Mouse (Mus musculus): ENCODE data around the gene Icam2. TPM values are rescaled to one million over a fixed set of nuclear protein-coding genes. Genes with fewer than 3 reads are reported as not detected.
"Not testable (repeated sequence)": the region's sequence is repeated elsewhere in the genome, so short reads cannot be mapped to it uniquely, and the experiment has no call there.

Gene Icam2
- polyA plus RNA-seq, 1 experiment from 2014 or later, result 75.5 TPM

DNA sequence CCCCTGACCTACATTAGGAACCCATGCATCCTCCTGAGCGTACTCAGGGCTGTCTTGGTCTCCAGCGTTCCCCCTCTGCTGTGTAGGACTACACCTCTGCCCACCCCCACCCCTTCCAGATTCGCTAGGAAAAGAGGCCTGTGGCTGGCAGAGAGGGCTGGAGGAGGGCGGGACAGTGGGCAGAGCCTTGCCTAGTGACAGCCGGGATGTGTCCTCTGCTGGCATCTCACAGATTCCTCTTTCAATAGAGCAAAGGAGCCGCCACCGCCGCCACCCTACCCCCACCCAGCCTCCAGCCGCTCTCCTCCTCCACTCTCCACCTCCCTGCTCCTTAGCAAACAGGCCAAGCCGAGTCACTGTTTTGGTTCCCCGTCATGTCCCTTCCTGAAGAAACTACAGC is 23.2 kb downstream of the Icam2 start:
- peaks cover 12% of the 10 kb centered on the region for H3K4me1 ChIP-seq
- H3K4me3 ChIP-seq (replicated peaks), result no peak overlapping the region
- no peaks in the 10 kb centered on the region for H3K27me3 ChIP-seq
- H3K4me2 ChIP-seq, result peak overlapping the region; percentile 29
- 8% methylated on average over 11 of the region's 11 CpGs for WGBS
- H3K9me3 ChIP-seq (replicated peaks), result no peaks in the 10 kb centered on the region
- H3K9ac ChIP-seq, result no peak overlapping the region
- ATAC-seq (replicated peaks; ENCODE audit: low FRiP score), result peak; percentile 79
- H3K36me3 ChIP-seq, result no peaks in the 10 kb centered on the region
- H3K27ac ChIP-seq, result peak overlapping the region; percentile 50

DNA sequence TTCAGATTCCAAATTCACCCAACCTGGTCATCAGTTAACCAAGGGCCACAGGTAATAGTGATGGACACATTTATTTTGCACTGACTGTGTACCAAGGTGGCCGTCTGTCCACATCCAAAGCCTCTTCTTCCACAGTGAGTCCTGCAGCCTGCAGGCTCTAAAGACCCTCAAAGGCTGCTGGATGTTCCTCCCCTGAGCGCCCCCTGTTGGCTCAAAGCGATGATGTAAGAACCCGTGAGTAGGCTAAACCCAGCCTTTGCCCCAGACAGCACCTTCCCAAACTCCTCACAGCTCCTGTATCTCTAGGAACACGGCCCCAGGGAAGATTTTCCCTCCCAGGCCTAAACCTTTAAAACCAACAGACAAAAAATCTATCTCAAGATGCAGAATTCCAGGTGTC is 28.5 kb downstream of the Icam2 start:
- H3K27ac ChIP-seq, result no peak overlapping the region
- 0 out of 2 replicates have a peak, but pooled peaks cover 5% of the 10 kb centered on the region for H3K4me1 ChIP-seq
- no peaks in the 10 kb centered on the region for H3K36me3 ChIP-seq
- 25% methylated on average over 5 of the region's 5 CpGs for WGBS
- ATAC-seq (replicated peaks; ENCODE audit: low FRiP score), result no peak
- H3K4me3 ChIP-seq (replicated peaks), result no peak overlapping the region
- no peaks in the 10 kb centered on the region for H3K27me3 ChIP-seq
- H3K9ac ChIP-seq, result no peak overlapping the region
- H3K4me2 ChIP-seq, result no peak overlapping the region
- no peaks in the 10 kb centered on the region for H3K9me3 ChIP-seq (replicated peaks)

DNA sequence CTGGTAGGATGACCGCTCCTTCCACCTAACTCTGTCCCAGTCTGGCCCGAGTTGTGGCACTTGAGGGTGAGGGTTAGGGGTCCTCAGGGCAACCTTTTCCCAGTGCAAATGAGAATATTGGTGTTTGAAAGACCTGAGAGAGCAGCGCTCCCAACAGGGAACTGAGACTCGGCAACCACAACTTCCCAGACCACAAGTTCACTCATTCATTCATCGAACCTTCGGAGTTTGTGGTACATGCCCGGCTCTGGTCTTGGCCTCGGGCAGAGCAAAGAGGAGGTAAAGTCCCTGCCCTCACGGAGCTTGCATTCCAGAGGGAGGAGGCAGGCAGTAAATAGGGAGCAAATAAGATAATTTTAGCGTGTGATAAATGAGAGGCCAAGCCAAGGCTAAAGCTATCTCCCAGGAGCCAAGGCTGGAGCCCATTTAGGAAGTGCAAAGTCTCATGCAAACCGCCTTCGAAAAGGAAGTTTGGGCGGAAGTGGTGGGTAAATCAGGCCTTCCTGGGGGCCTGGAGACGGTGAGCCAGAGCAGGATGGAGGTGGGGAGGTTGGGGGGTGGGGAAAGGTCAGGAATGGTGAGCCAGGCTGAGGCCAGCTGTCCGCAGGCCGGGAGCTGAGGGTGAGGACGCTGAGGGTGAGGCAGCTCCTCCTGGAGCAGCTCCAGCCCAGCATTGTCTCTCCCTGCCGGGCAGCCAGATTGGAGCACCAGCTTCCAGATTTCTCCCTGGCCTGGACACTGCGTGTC is 32.3 kb downstream of the Icam2 start:
- no peak for ATAC-seq (replicated peaks; ENCODE audit: low FRiP score)
- no peak overlapping the region for H3K4me3 ChIP-seq (replicated peaks)
- H3K9me3 ChIP-seq (replicated peaks), result no peaks in the 10 kb centered on the region
- no peaks in the 10 kb centered on the region for H3K27me3 ChIP-seq
- no peak overlapping the region for H3K9ac ChIP-seq
- H3K4me2 ChIP-seq, result no peak overlapping the region
- peaks cover 18% of the 10 kb centered on the region for H3K4me1 ChIP-seq
- no peaks in the 10 kb centered on the region for H3K36me3 ChIP-seq
- no peak overlapping the region for H3K27ac ChIP-seq
- 57% methylated on average over 19 of the region's 19 CpGs for WGBS

DNA sequence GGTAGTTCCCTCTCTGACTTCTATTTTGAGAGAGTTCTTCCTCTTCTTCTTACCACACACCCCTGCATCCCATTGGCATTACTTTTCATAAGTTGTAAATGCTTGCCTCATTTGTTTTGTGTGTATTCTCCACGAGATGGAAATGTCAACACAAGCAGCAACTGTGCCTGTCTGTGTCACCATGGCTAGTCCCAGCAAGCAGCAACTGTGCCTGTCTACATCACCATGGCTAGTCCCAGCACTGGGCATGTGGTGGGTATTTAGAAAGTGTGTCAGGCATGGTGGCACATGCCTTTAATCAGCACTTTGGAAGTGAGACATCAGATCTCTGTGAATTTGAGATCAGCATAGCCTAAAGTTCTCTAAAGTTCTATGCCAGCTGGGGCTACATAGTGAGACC is 33.7 kb downstream of the Icam2 start:
- Histone ChIP-seq H3K4me3 (replicated peaks) (no peak overlapping the region), H3K4me1 (peaks cover 18% of the 10 kb centered on the region), H3K27me3 (no peaks in the 10 kb centered on the region), H3K9me3 (replicated peaks) (no peaks in the 10 kb centered on the region), H3K4me2 (no peak overlapping the region), H3K36me3 (no peaks in the 10 kb centered on the region), H3K9ac (no peak overlapping the region), H3K27ac (no peak overlapping the region)
- WGBS, result 51% methylated on average over 1 of the region's 1 CpGs
- ATAC-seq (replicated peaks; ENCODE audit: low FRiP score), result no peak

DNA sequence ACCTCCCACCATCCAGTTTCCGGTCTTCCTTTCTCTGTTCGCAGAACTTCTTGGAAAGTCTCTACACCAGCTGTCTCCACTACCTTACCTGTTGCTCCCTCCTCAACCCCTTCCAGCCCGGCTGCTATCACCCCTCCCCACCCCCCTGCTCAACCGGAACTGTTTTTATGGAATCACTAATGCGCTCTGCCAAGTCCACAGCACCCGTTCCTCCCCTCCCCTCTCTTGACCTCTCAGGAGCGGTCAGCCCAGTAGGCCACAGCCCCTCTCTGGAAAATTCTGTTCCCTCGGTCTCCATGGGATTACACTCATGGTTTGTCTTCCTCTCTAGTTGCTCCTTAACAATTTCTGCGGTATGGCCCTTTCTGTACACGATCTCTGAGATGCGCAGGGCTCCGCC is 34.7 kb downstream of the Icam2 start, which contains the start of gene Scn4a:
Scn4a (minus strand) TSS at position 101 of the 400 bp plus-strand sequence.
- ATAC-seq (replicated peaks; ENCODE audit: low FRiP score), result no peak
- no peaks in the 10 kb centered on the region for H3K27me3 ChIP-seq
- no peak within 1 kb of the TSS for H3K9ac ChIP-seq
- H3K9me3 ChIP-seq (replicated peaks), result no peaks in the 10 kb centered on the region
- H3K4me1 ChIP-seq, result peaks cover 18% of the 10 kb centered on the region
- H3K36me3 ChIP-seq, result no peaks in the 10 kb centered on the region
- WGBS, result 73% methylated on average over 12 of the region's 12 CpGs
- H3K27ac ChIP-seq, result no peak within 1 kb of the TSS
- no peak within 1 kb of the TSS for H3K4me3 ChIP-seq (replicated peaks)
- no peak within 1 kb of the TSS for H3K4me2 ChIP-seq

DNA sequence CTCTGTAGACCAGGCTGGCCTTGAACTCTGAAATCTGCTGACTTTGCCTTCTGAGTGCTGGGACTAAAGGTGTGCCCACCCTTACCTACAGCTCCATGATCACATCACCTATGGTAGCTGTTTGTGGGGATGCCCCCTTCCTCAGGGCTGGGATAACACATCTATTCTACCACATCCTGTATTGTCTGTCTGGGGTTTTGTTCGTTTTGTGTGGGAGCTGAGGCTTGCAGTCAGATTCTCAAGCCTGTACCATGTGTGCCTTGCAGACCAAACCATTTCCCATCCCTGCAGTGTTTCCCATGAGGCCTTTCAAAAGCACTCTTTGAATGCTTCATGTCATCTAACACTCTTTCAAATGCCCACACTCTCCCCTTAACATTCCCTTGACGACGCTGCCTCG is 35.9 kb downstream of the Icam2 start:
- Histone ChIP-seq H3K27ac (no peak overlapping the region), H3K4me2 (no peak overlapping the region), H3K4me1 (peaks cover 18% of the 10 kb centered on the region), H3K9me3 (replicated peaks) (no peaks in the 10 kb centered on the region), H3K27me3 (no peaks in the 10 kb centered on the region), H3K4me3 (replicated peaks) (no peak overlapping the region), H3K9ac (no peak overlapping the region), H3K36me3 (no peaks in the 10 kb centered on the region)
- no peak for ATAC-seq (replicated peaks; ENCODE audit: low FRiP score)
- WGBS, result 79% methylated on average over 4 of the region's 4 CpGs

DNA sequence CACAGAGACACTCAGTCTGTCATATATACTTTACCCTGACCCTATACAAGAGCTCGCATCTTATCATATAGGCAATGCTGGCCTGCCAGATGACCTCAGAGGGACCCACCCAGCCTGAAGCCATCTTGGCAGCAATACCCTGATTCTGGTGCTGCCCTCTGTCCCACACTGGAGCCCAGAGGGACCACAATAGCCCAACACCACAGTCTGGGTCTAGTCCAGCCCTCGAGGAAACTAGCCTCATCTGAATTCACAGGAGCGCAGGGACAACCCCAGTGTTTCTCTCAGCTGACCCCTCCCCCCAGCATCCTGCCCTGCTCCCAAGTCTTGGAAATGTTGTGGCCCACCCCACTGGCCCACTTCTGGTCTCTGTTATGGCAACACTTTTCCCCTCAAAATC is 36.6 kb downstream of the Icam2 start:
- H3K4me2 ChIP-seq, result no peak overlapping the region
- H3K4me1 ChIP-seq, result peaks cover 18% of the 10 kb centered on the region
- WGBS, result 48% methylated on average over 3 of the region's 3 CpGs
- H3K27me3 ChIP-seq, result no peaks in the 10 kb centered on the region
- no peak overlapping the region for H3K4me3 ChIP-seq (replicated peaks)
- no peak for ATAC-seq (replicated peaks; ENCODE audit: low FRiP score)
- no peak overlapping the region for H3K27ac ChIP-seq
- no peaks in the 10 kb centered on the region for H3K9me3 ChIP-seq (replicated peaks)
- H3K9ac ChIP-seq, result no peak overlapping the region
- no peaks in the 10 kb centered on the region for H3K36me3 ChIP-seq

DNA sequence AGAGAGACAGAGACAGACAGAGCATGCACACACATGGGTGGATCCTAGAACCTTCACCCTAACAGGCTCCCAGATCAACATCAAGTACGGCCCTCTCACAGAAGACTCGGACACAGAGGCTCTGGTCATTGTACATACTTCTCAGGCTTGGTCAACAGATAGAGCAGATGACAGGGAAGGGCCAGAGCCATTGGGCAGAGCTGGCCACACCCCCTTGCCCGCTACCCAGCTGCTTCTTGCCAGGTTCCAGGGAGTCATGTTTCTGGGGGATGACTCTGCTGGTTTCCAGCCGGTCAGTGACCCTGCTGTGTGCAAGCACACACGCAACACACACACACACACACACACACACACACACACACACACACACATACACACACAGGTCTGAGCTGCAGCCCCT is 37.0 kb downstream of the Icam2 start:
- no peak overlapping the region for H3K4me2 ChIP-seq
- ATAC-seq (replicated peaks; ENCODE audit: low FRiP score), result 0 out of 2 replicates have a peak, but pooled peaks have one; percentile 61
- no peaks in the 10 kb centered on the region for H3K9me3 ChIP-seq (replicated peaks)
- H3K9ac ChIP-seq, result no peak overlapping the region
- peaks cover 17% of the 10 kb centered on the region for H3K4me1 ChIP-seq
- H3K27ac ChIP-seq, result no peak overlapping the region
- no peaks in the 10 kb centered on the region for H3K36me3 ChIP-seq
- 35% methylated on average over 5 of the region's 5 CpGs for WGBS
- H3K4me3 ChIP-seq (replicated peaks), result no peak overlapping the region
- H3K27me3 ChIP-seq, result no peaks in the 10 kb centered on the region

DNA sequence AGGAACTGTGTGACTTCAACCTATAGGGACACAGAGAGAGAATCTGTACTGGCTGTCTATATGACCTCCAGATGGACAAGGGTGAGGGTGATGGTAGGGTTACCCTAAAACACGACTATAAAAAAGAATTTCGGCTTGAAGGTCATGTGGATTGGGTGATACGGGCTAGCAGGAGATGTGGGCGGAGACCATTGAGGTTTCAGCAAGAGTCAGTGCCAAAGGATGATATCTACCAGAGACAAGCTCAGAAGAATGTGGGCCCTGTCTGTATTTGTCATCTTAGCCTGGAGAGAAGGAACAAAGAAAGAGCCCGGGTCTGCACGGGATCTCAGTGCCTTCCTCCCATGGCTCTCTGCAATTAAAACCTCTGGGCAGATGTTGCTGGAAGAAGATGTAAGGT is 38.1 kb downstream of the Icam2 start:
- Histone ChIP-seq H3K36me3 (no peaks in the 10 kb centered on the region), H3K27me3 (no peaks in the 10 kb centered on the region), H3K4me2 (no peak overlapping the region), H3K9me3 (replicated peaks) (no peaks in the 10 kb centered on the region), H3K9ac (no peak overlapping the region), H3K4me1 (peaks cover 13% of the 10 kb centered on the region), H3K27ac (no peak overlapping the region), H3K4me3 (replicated peaks) (no peak overlapping the region)
- ATAC-seq (replicated peaks; ENCODE audit: low FRiP score), result no peak
- 85% methylated on average over 6 of the region's 6 CpGs for WGBS

DNA sequence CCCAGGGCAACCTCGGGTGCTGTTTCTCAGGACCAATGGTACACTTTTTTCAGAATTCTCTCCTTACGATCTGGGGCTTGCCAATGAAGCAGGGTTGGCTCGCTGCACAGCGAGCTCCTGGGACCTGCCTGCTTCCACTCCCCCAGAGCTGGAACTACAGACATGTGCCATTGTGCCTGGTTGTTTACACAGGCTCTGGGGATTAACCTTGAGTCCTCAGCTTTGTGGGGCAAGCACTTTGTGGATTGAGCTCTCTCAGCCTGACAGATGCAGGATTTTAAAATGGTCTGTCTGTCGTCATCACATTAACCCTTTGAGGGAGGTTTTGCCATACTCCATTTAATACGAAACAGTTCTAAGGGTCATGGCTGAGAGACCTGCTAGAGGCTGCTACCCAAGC is 43.0 kb downstream of the Icam2 start:
- no peak overlapping the region for H3K9ac ChIP-seq
- no peaks in the 10 kb centered on the region; the same call in 1 of the 2 replicates for H3K4me1 ChIP-seq
- no peak overlapping the region for H3K27ac ChIP-seq
- H3K4me3 ChIP-seq (replicated peaks), result no peak overlapping the region
- H3K27me3 ChIP-seq, result no peaks in the 10 kb centered on the region
- H3K36me3 ChIP-seq, result no peaks in the 10 kb centered on the region
- ATAC-seq (replicated peaks; ENCODE audit: low FRiP score), result no peak
- H3K4me2 ChIP-seq, result no peak overlapping the region
- 40% methylated on average over 6 of the region's 6 CpGs for WGBS
- no peaks in the 10 kb centered on the region for H3K9me3 ChIP-seq (replicated peaks)

DNA sequence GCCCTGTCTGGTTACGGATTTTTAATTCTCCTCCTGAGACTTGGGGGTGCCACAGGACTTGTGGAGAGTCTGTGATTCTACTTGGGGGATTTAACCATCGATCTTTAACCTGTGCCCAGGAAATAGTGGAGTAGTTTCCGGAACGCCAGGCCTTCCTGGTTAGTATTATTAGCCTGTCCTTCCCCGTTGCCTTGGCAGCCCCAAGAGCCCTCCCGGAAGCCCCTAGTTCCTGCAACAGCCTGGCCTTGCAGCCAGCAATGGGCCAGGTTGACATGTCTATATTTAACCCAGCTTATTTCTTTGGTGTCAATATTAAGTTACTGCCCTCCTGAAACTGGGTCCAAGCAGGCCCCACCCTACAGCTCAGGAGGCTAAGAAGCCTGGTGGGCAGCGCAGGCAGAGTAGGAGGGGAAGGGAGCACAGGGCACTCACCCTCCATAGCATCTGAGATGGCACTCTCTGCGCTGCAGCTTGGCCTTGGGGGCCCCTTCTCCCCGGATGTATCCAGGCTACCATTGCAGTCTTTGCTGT is 46.8 kb downstream of the Icam2 start:
- no peaks in the 10 kb centered on the region for H3K9me3 ChIP-seq (replicated peaks)
- H3K4me3 ChIP-seq (replicated peaks), result no peak overlapping the region
- H3K4me1 ChIP-seq, result no peaks in the 10 kb centered on the region; the same call in 1 of the 2 replicates
- H3K36me3 ChIP-seq, result no peaks in the 10 kb centered on the region
- no peak for ATAC-seq (replicated peaks; ENCODE audit: low FRiP score)
- 70% methylated on average over 9 of the region's 9 CpGs for WGBS
- no peak overlapping the region for H3K9ac ChIP-seq
- H3K27me3 ChIP-seq, result no peaks in the 10 kb centered on the region
- no peak overlapping the region for H3K4me2 ChIP-seq
- H3K27ac ChIP-seq, result no peak overlapping the region

DNA sequence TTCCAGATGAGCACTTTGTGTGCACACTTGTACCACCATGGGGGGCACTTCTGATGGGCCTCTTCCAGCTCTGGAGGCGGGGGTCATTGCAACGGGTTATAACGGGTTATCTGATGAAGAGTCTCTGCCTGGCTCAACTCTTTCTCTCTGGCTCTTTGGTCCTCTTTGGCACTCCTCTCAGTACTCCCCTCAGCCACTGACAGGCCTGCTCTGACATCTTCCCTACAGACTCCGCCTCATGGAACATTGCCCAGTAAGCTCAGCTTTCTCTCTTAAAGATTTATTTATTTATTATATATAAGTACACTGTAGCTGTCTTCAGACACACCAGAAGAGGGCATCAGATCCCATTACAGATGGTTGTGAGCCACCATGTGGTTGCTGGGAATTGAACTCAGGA is 48.6 kb downstream of the Icam2 start:
- WGBS, result 91% methylated on average over 4 of the region's 4 CpGs
- H3K4me1 ChIP-seq; H3K27me3 ChIP-seq; H3K9ac ChIP-seq; H3K27ac ChIP-seq; ATAC-seq (replicated peaks; ENCODE audit: low FRiP score); H3K4me3 ChIP-seq (replicated peaks); H3K4me2 ChIP-seq; H3K9me3 ChIP-seq (replicated peaks); H3K36me3 ChIP-seq: not testable (repeated sequence)

DNA sequence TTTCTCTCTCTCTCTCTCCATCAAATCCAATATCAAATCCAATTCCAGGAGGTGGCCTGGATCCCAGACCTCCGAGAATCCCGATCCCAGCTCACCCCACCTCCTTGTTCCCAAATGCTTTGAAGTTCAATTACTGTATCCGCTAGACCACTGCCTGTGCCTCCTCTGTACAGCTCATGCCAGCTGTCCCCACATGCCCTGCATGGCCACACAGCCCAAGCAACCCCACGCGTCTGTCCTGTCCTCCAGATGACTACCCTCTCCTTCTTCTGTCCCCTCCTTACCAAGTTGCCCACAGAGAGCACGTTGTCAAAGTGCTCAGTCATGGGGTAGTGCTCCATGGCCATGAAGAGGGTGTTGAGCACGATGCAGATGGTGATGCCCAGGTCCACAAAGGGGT is 49.0 kb downstream of the Icam2 start:
- Histone ChIP-seq H3K27me3 (no peaks in the 10 kb centered on the region), H3K9me3 (replicated peaks) (no peaks in the 10 kb centered on the region), H3K4me2 (no peak overlapping the region), H3K27ac (no peak overlapping the region), H3K4me3 (replicated peaks) (no peak overlapping the region), H3K4me1 (peaks cover 6% of the 10 kb centered on the region), H3K9ac (no peak overlapping the region), H3K36me3 (no peaks in the 10 kb centered on the region)
- ATAC-seq (replicated peaks; ENCODE audit: low FRiP score), result no peak
- WGBS, result 68% methylated on average over 7 of the region's 7 CpGs

All from kidney, embryonic 15.5 days (tissue).